Mouse (Mus musculus): ENCODE measurements around the gene Atp6v1g1.

Atp6v1g1 gene

DNA sequence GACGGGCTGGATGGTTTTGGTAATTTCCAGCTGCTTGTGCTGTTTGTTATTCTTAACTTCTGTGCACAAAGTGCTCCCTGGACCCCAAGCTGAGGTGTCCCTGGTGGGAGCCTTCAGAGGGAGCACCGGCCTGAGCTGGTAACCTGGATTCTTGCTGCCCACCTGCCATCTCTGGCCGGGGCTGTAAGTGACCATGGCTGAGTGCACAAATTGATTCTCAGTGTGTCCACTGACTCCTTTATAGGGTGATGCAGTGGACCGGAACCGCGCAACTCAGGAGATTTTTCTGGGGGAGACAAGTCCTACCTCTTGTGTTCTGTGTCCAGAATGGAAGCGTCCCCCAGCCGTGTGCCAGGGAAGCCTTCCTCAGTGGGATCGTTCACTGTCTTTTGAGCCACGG, 40.6 kb downstream of the Atp6v1g1 start:
- DNase-seq: no peak

DNA sequence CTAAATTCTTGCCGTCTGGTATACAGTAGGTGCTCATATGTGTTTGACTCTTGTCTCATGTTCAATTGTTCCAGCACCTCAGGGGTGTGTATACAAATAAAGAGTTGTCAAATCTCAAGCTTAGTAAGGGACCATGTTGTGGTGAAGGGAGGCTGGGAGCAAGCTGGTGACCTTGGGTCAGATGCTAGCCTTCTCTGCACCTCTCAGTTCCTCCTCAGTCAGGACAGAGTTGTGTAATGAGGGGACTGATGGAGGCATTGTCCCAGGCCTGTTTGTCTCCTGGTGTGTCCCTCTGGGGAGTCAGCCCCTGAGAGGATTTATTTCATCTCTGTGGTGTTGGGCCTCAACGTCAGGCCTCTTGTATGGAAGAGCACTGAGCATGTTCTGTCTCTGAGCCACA, 41.7 kb downstream of the Atp6v1g1 start:
- no peak for DNase-seq

DNA sequence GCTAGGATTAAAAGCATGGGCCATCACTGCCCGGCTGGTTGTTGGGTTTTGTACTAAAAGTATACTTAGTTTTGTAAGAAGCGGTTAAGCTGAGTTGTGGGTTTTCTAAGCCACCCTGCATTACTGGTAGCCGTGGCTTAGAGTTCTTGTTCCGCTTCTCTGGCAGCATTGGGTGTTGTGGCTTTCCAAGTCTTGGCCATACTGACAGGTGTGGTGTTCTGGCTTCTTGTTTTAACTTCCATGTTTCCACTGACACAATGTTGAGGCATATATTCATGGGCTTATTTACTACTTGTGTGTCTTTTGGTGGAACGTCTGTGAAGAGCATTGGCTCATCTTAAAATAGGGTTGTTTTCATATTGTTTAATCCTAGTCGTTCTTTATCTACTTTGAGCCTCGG, 45.4 kb downstream of the Atp6v1g1 start:
- DNase-seq: no peak

DNA sequence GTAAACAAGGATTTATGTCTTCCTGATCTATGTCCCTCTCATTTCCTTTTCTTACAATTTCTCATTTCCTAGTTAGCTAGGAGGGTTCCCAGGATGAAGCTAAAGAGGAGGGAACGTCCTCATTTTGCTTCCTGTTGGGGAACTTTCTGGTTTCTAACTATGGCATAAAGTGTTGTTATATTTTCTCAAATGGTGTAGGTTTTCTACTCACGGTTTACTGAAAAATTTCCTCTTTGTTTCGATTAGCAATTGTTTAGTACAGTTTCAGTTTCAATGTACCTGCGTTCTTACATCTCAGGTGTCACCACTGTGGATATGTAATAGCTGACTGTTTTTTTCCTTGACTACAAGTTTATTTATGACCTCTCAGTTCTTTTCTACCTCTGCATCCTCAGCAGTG, 46.0 kb downstream of the Atp6v1g1 start:
- DNase-seq: no peak

DNA sequence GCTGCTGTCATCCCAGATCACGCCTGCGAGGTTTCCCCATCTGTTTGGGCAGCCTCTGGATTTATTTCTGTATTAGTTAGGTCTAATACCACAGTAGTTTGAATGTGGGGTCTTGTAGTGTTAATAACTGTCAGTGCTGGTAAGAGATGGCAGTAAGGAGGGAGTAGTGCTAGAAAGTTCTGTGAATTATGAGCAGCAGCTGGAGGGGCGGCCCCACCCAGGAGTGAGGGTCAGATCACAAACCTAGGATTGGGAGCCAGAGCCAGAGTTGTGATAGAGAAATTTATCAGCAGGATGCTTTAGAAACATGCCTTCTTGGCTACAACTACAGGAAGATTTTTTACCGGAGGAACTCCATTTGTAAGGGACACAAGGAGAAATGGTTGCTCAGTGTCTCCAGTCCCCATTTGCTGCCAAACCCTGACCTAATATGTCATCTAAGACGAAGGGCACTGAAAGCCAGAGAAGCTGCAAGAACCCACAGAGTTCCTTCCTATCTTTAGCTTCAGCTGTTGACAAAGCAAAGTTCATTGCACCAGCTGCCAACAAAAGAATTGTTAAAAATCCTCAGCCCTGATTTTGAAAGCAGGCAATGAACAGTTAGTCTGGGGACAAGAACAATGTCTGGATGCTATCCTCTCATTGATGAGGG, 50.0 kb downstream of the Atp6v1g1 start:
- no peak for DNase-seq

GRCm38 (mm10) chr4:63595259-63595658, 50.7 kb downstream of the Atp6v1g1 start:
- no peak for DNase-seq

GRCm38 (mm10) chr4:63596010-63596409, 51.4 kb downstream of the Atp6v1g1 start:
- DNase-seq: no peak
